Mouse (Mus musculus) myocyte (in vitro differentiated cells): Measurements from ENCODE around the gene Ptprm.

Experiments used
- E2F4 ChIP-seq: IDR thresholded peaks from one replicate; pipeline ENCODE4 v1.6.1; 2011; ENCODE audit warnings: mild to moderate bottlenecking, control low read depth, moderate library complexity; ENCODE audit not compliant: insufficient read depth
- MAX ChIP-seq: IDR thresholded peaks from one replicate; pipeline ENCODE4 v1.6.1; 2011; ENCODE audit warnings: low read depth, mild to moderate bottlenecking, control low read depth
- MYOD1 ChIP-seq, 3 experiments: IDR thresholded peaks; one replicate each; pipeline ENCODE4 v1.6.1; 2011; ENCODE audit warnings: control low read depth in 2 of 3, low read depth in 2 of 3, mild to moderate bottlenecking in 2 of 3, moderate library complexity in 1 of 3; ENCODE audit not compliant: insufficient read length in 2 of 3, control insufficient read depth in 1 of 3
- MYOG ChIP-seq, 3 experiments: IDR thresholded peaks; one replicate each; pipeline ENCODE4 v1.6.1; 2011; ENCODE audit warnings: control low read depth in 2 of 3, low read depth in 2 of 3, mild to moderate bottlenecking in 2 of 3; ENCODE audit not compliant: insufficient read length in 2 of 3, control insufficient read depth in 1 of 3, insufficient read depth in 1 of 3
- POLR2A ChIP-seq: IDR thresholded peaks from one replicate; pipeline ENCODE4 v1.6.1; 2011; ENCODE audit warnings: low read depth, mild to moderate bottlenecking, control low read depth, moderate library complexity; ENCODE audit not compliant: insufficient read length
- POLR2AphosphoS2 ChIP-seq: IDR thresholded peaks from one replicate; pipeline ENCODE4 v1.6.1; 2011; ENCODE audit warnings: low read depth, control low read depth; ENCODE audit not compliant: insufficient read length
- TCF12 ChIP-seq: IDR thresholded peaks from one replicate; pipeline ENCODE4 v1.6.1; 2011; ENCODE audit warnings: mild to moderate bottlenecking, control low read depth; ENCODE audit not compliant: poor library complexity, insufficient read depth, severe bottlenecking
- TCF3 ChIP-seq: IDR thresholded peaks from one replicate; pipeline ENCODE4 v1.6.1; 2011; ENCODE audit warnings: low read depth, control low read depth; ENCODE audit not compliant: insufficient read length
- USF1 ChIP-seq: IDR thresholded peaks from one replicate; pipeline ENCODE4 v1.6.1; 2011; ENCODE audit warnings: low read depth, mild to moderate bottlenecking, control low read depth, moderate library complexity

DNA sequence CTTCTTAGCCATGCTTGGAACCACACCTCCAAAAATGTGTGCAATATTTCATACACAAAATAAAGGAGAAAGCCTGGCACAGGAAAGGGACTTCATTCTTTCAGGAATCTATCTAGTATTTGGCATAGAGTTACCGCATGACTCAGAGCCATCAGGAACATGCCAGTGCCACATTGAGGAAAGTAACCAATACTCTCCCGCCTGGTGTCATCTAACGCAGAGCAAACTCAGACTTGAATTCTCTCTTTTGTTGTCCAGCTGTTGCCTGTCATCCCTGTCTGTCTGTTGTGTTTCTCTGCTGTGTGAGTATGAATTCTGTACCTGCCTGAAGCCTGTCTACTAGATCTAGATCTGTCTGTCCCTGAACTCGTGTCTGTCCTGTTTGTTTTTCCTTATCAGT, 100.8 kb downstream of the Ptprm start:
- TF ChIP-seq POLR2A, result no peak
- no peak for TF ChIP-seq POLR2AphosphoS2
- TF ChIP-seq E2F4, result no peak
- TF ChIP-seq USF1, result no peak
- no peak for TF ChIP-seq TCF3
- no peak for TF ChIP-seq TCF12
- TF ChIP-seq MAX, result no peak
- TF ChIP-seq MYOG (IDR thresholded peaks at IDR 0.05; ENCODE audit: control insufficient read depth in 1 of 3, insufficient read depth in 1 of 3, insufficient read length in 2 of 3, low read depth in 2 of 3), result peak in 1 of 3 experiments; percentile 6
- TF ChIP-seq MYOD1 (IDR thresholded peaks at IDR 0.05; ENCODE audit: control insufficient read depth in 1 of 3, insufficient read length in 2 of 3, low read depth in 2 of 3), result peak; percentile 84 to 91 (median 89)
